Mouse (Mus musculus): Measurements from ENCODE around the gene Gdpd4. TPM values are rescaled to one million over a fixed set of nuclear protein-coding genes. Genes with fewer than 3 reads are reported as not detected.

The Gdpd4 gene
- not detected for total RNA-seq (2021)
- long read RNA-seq, experiment 1: 0 reads
- long read RNA-seq, experiment 2: 0 reads

- DNase-seq (ENCODE audit: low spot score in 2 of 2): no peak
Measured at GRCm38 (mm10) chr7:97919742-97920141, at the start of gene Gdpd4. Gene Gdpd4, plus strand, starts transcription at chr7:97919955.

- no peak for DNase-seq (ENCODE audit: low spot score in 2 of 2)
Measured at GRCm38 (mm10) chr7:97872396-97872795, 47.4 kb upstream of the Gdpd4 start.

- DNase-seq (ENCODE audit: low spot score in 2 of 2): no peak
Measured at GRCm38 (mm10) chr7:97873317-97873716, 46.4 kb upstream of the Gdpd4 start.

- DNase-seq (ENCODE audit: low spot score in 2 of 2): no peak
Measured at GRCm38 (mm10) chr7:97877846-97878538, 41.8 kb upstream of the Gdpd4 start.

- no peak for DNase-seq (ENCODE audit: low spot score in 2 of 2)
Measured at GRCm38 (mm10) chr7:97911646-97912045, 8.1 kb upstream of the Gdpd4 start.

- DNase-seq (ENCODE audit: low spot score in 2 of 2): no peak
Measured at GRCm38 (mm10) chr7:97914833-97915516, 4.8 kb upstream of the Gdpd4 start.

- no peak for DNase-seq (ENCODE audit: low spot score in 2 of 2)
Measured at GRCm38 (mm10) chr7:97925819-97926218, 6.1 kb downstream of the Gdpd4 start.

GRCm38 (mm10) chr7:97926978-97927377 is 7.2 kb downstream of the Gdpd4 start:
- no peak for DNase-seq (ENCODE audit: low spot score in 2 of 2)

- no peak for DNase-seq (ENCODE audit: low spot score in 2 of 2)
Measured at GRCm38 (mm10) chr7:97944485-97944884, 24.7 kb downstream of the Gdpd4 start.

GRCm38 (mm10) chr7:97972486-97972885 is 52.7 kb downstream of the Gdpd4 start:
- DNase-seq (ENCODE audit: low spot score in 2 of 2): no peak

GRCm38 (mm10) chr7:97977463-97977862 is 57.7 kb downstream of the Gdpd4 start:
- peak in 1 of 2 experiments; percentile 16 for DNase-seq (ENCODE audit: low spot score in 2 of 2)

- peak in 1 of 2 experiments; percentile 10 for DNase-seq (ENCODE audit: low spot score in 2 of 2)
Measured at GRCm38 (mm10) chr7:97984108-97984834, 64.5 kb downstream of the Gdpd4 start.

GRCm38 (mm10) chr7:98002617-98003016 is 82.9 kb downstream of the Gdpd4 start:
- no peak for DNase-seq (ENCODE audit: low spot score in 2 of 2)

- DNase-seq (ENCODE audit: low spot score in 2 of 2): no peak
Measured at GRCm38 (mm10) chr7:98048101-98048824, 128.5 kb downstream of the Gdpd4 start.

GRCm38 (mm10) chr7:98051980-98052379 is 132.2 kb downstream of the Gdpd4 start:
- peak in 1 of 2 experiments; percentile 42 for DNase-seq (ENCODE audit: low spot score in 2 of 2)

- no peak for DNase-seq (ENCODE audit: low spot score in 2 of 2)
Measured at GRCm38 (mm10) chr7:98054461-98054860, 134.7 kb downstream of the Gdpd4 start.

- DNase-seq (ENCODE audit: low spot score in 2 of 2): no peak
Measured at GRCm38 (mm10) chr7:98054942-98055341, 135.2 kb downstream of the Gdpd4 start.

- DNase-seq (ENCODE audit: low spot score in 2 of 2): no peak
Measured at GRCm38 (mm10) chr7:98066229-98066628, 146.5 kb downstream of the Gdpd4 start.

- DNase-seq (ENCODE audit: low spot score in 2 of 2): peak; percentile 69 to 82
Measured at GRCm38 (mm10) chr7:98071620-98072019, 151.9 kb downstream of the Gdpd4 start.

GRCm38 (mm10) chr7:98077453-98077852 is 157.7 kb downstream of the Gdpd4 start:
- no peak for DNase-seq (ENCODE audit: low spot score in 2 of 2)

- no peak for DNase-seq (ENCODE audit: low spot score in 2 of 2)
Measured at GRCm38 (mm10) chr7:98082376-98082775, 162.6 kb downstream of the Gdpd4 start.
